Mouse (Mus musculus) hindbrain, embryonic 10.5 days (tissue): Measurements from ENCODE around the gene Clip2. TPM values are rescaled to one million over a fixed set of nuclear protein-coding genes. Genes with fewer than 3 reads are reported as not detected.

Experiments used
- DNase-seq: peaks from one replicate; pipeline ENCODE4 v3.0.0-alpha.2; 2017; ENCODE audit warnings: low spot score
- H3K27ac ChIP-seq: fragments of 300-500 bp; sonication (generic); 2 replicates; pipeline ENCODE4 v1.5.1; 2016; ENCODE audit warnings: mild to moderate bottlenecking, moderate library complexity
- H3K27me3 ChIP-seq: fragments of 300-500 bp; sonication (generic); 2 replicates; pipeline ENCODE4 v1.6.1; 2016; ENCODE audit warnings: mild to moderate bottlenecking; ENCODE audit not compliant: poor library complexity, insufficient read depth, severe bottlenecking
- H3K36me3 ChIP-seq: fragments of 300-500 bp; sonication (generic); 2 replicates; pipeline ENCODE4 v1.6.1; 2016; ENCODE audit warnings: mild to moderate bottlenecking, moderate library complexity
- H3K4me1 ChIP-seq: fragments of 300-500 bp; sonication (generic); replicated peaks from 2 replicates; pipeline ENCODE4 v1.6.1; 2016; ENCODE audit warnings: mild to moderate bottlenecking
- H3K4me3 ChIP-seq: fragments of 300-500 bp; sonication (generic); 2 replicates; pipeline ENCODE4 v1.5.1; 2016; ENCODE audit warnings: mild to moderate bottlenecking, moderate library complexity
- H3K9me3 ChIP-seq: fragments of 300-500 bp; sonication (generic); 2 replicates; pipeline ENCODE4 v1.6.1; 2016; ENCODE audit warnings: mild to moderate bottlenecking, moderate library complexity
- WGBS: fragments of 180-500 bp; shearing (Covaris S2); methylation state at CpG from one replicate; pipeline ENCODE4 v1.1.7; 2016; 5-methylcytosine and 5-hydroxymethylcytosine counted together
- polyA plus RNA-seq: library from polyadenylated mRNA; unstranded; fragments of >200 nt; fragmentation: Nextera tagmentation; extraction: Ambion mirVana; gene quantifications from 2 replicates; pipeline ENCODE4 v1.2.1, GENCODE M21; 2016

Gene Clip2
- polyA plus RNA-seq, 1 experiment from 2014 or later: 8.1 TPM

GRCm38 (mm10) chr5:134576517-134577220 lies 24.4 kb upstream of the Clip2 start:
- no peaks in the 10 kb centered on the region for H3K9me3 ChIP-seq
- no peak overlapping the region for H3K4me3 ChIP-seq
- H3K4me1 ChIP-seq: peaks cover 15% of the 10 kb centered on the region
- WGBS: 79% methylated on average over 14 of the region's 14 CpGs
- DNase-seq: no peak
- H3K27ac ChIP-seq: no peak overlapping the region
- H3K36me3 ChIP-seq: no peaks in the 10 kb centered on the region
- peaks cover 9% of the 10 kb centered on the region; the same call in 1 of the 2 replicates for H3K27me3 ChIP-seq

GRCm38 (mm10) chr5:134575833-134576232 lies 23.6 kb upstream of the Clip2 start:
- Histone ChIP-seq H3K27ac (no peak overlapping the region), H3K27me3 (peaks cover 9% of the 10 kb centered on the region; the same call in 1 of the 2 replicates), H3K4me1 (peaks cover 15% of the 10 kb centered on the region), H3K4me3 (no peak overlapping the region), H3K9me3 (no peaks in the 10 kb centered on the region), H3K36me3 (no peaks in the 10 kb centered on the region)
- no peak for DNase-seq
- WGBS: 97% methylated on average over 5 of the region's 5 CpGs

DNA sequence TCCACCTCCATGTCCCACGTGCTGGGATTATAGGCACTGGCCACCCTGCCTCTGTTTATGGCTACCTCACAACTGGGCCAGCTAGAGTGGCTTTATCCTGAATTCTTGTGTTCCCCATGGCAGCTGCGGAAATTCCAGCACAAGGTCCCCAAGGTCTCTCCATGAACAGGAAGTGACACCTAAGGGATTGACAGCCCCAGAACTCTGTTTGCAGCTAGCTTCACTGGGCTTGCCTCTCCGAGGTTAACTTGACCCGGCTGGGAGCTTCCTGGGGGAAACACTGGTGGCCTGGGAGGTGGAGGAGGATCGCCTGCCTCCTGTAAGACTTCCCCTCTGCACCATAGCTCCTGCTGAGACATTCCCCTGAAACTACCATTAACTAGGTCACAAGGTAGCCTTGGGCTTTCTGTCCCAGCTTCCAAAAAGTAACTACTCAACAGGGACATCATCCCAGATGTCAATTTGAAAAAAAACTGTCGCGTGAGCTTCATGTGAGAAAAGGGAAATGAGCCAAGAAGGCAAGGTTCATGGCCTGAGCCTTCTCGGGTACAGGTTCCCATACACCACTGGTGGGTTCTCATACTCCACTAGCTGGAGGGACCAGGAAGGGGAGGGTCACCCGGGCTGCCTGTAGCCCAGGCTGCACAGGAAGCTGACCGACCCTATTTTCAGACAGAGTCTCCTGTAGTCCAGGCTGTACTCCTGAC lies 20.4 kb upstream of the Clip2 start:
- WGBS: 40% methylated on average over 10 of the region's 10 CpGs
- H3K36me3 ChIP-seq: no peaks in the 10 kb centered on the region
- H3K4me3 ChIP-seq: peak overlapping the region; percentile 51
- H3K4me1 ChIP-seq: peaks cover 29% of the 10 kb centered on the region
- H3K27ac ChIP-seq: peak overlapping the region; percentile 77
- DNase-seq: no peak
- H3K27me3 ChIP-seq: peaks cover 9% of the 10 kb centered on the region; the same call in 1 of the 2 replicates
- H3K9me3 ChIP-seq: no peaks in the 10 kb centered on the region

DNA sequence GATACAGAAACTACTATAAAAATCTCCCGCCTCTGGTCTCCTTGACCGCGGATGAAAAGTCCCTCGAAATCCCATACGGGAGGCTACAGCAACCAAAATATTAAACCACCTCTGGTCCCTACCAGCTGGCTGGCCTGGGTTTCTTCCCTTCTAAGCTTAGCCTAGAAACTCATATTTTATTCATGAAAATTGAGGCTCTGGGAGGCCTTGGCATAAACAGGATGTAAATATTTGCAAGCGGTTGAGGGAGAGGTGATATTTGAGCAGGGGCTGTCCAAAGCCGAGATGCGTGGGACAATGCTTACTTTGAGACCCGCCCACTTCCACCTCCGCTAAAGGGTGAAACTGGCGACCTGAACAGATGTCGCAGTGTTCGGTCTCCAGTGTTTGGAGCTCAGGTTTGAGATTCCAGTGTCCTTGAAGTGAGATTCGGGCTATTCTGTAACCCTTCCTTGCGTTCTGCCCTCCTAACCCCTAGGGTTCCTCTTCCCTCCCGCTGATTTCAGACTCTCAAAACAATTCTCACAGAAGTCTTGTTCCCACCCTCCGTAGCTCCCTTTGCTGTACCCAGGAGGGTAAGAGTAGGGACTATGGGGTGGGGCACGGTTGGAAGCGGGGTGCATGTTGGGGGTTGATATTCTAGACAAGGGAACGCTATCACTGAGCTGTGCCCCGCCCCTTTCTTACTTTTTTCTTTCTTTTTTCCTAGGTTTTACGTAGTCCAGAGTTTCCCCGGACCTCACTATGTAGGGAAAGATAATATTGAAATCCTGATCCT lies 19.7 kb upstream of the Clip2 start:
- peak overlapping the region; percentile 51 for H3K4me3 ChIP-seq
- 3% methylated on average over 23 of the region's 23 CpGs for WGBS
- H3K27ac ChIP-seq: peak overlapping the region; percentile 77
- DNase-seq: peak; percentile 74
- no peaks in the 10 kb centered on the region for H3K9me3 ChIP-seq
- no peaks in the 10 kb centered on the region for H3K36me3 ChIP-seq
- H3K4me1 ChIP-seq: peaks cover 29% of the 10 kb centered on the region
- H3K27me3 ChIP-seq: peaks cover 9% of the 10 kb centered on the region; the same call in 1 of the 2 replicates

DNA sequence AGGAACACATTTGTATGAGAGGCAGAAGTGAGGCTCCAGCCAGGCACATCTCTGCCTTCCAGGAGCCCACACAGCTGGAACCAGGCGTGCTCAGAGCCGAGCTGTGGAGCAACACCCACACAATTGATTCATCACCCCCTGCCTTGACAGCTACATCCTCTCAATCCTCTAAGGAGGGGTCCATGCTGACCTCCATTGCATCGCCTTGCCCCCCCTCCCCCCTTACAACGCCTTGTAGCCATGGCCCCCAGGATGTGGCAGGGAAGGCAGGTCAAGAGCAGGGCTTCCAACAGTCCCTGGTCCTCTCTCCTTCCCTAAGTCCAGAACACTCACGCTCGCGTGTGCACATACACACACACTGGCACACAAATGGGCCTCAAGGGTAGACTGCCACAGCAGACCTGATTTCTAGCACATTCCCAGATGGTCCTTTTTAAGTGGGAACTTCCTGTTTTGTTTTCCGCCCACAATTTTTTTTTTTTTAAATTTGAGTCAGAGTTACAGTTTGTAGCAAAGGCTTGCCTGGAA lies 16.8 kb upstream of the Clip2 start:
- Histone ChIP-seq H3K27me3 (peaks cover 9% of the 10 kb centered on the region; the same call in 1 of the 2 replicates), H3K4me3 (no peak overlapping the region), H3K9me3 (no peaks in the 10 kb centered on the region), H3K27ac (peak overlapping the region; percentile 71), H3K4me1 (peaks cover 29% of the 10 kb centered on the region), H3K36me3 (no peaks in the 10 kb centered on the region)
- DNase-seq: no peak
- WGBS: 56% methylated on average over 8 of the region's 8 CpGs

DNA sequence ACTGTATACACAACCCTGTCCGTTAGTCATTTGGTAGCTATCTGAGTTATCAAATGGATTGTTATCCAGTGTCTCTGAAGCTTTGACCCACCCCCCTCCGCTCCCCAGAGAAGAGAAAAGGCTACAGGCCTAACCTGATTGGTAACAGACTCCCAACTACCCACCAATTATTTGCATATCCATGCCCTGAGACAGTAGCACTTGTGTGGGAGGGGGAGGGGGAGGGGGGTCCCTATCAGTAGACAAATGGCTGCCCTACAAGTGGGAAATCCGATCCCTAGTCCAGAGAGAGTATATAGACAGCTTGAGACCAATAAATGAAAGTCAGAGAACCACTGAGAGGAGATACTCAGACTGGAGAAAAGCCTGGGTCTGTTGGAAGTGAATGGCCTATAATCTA lies 15.8 kb upstream of the Clip2 start:
- no peak for DNase-seq
- no peak overlapping the region for H3K4me3 ChIP-seq
- H3K4me1 ChIP-seq: peaks cover 28% of the 10 kb centered on the region
- H3K9me3 ChIP-seq: no peaks in the 10 kb centered on the region
- H3K27me3 ChIP-seq: peaks cover 6% of the 10 kb centered on the region; the same call in 1 of the 2 replicates
- H3K27ac ChIP-seq: peak overlapping the region; percentile 71
- no peaks in the 10 kb centered on the region for H3K36me3 ChIP-seq
- 70% methylated on average over 3 of the region's 3 CpGs for WGBS

- 90% methylated on average over 4 of the region's 4 CpGs for WGBS
- Histone ChIP-seq H3K36me3 (no peaks in the 10 kb centered on the region), H3K4me3 (no peak overlapping the region), H3K9me3 (no peaks in the 10 kb centered on the region), H3K27me3 (peaks cover under 1% of the 10 kb centered on the region; the same call in 1 of the 2 replicates), H3K4me1 (peaks cover 23% of the 10 kb centered on the region), H3K27ac (no peak overlapping the region)
- DNase-seq: no peak
Observed at GRCm38 (mm10) chr5:134567445-134567844, 15.2 kb upstream of the Clip2 start.

GRCm38 (mm10) chr5:134565696-134566095 lies 13.5 kb upstream of the Clip2 start:
- Histone ChIP-seq H3K4me3 (no peak overlapping the region), H3K27me3 (no peaks in the 10 kb centered on the region), H3K4me1 (peaks cover 17% of the 10 kb centered on the region), H3K9me3 (no peaks in the 10 kb centered on the region), H3K36me3 (no peaks in the 10 kb centered on the region), H3K27ac (no peak overlapping the region)
- WGBS: 91% methylated on average over 6 of the region's 6 CpGs
- no peak for DNase-seq

DNA sequence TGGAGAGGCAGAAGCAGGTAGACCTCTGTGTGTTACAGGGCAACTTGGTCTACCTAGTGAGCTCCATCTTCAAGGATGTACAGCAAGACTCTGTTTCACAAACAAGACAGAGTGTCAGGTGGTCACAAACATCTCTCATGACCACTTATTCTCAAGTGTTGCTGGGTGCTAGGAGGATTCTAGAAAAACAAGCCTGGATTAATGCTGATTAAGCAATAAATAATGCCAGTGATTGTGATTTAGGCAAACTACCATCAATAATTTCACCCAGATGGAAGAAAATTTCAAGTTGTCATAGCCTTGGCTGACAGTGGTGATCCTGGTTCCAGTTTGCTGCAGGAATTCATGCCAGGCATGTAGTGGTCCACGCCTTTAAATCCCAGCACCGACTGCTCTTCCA lies 12.0 kb upstream of the Clip2 start:
- H3K9me3 ChIP-seq: no peaks in the 10 kb centered on the region
- WGBS: 91% methylated on average over 2 of the region's 2 CpGs
- H3K27ac ChIP-seq: no peak overlapping the region
- H3K4me3 ChIP-seq: no peak overlapping the region
- no peaks in the 10 kb centered on the region for H3K36me3 ChIP-seq
- no peaks in the 10 kb centered on the region for H3K27me3 ChIP-seq
- H3K4me1 ChIP-seq: peaks cover 17% of the 10 kb centered on the region
- no peak for DNase-seq

- no peak for DNase-seq
- Histone ChIP-seq H3K27ac (no peak overlapping the region), H3K9me3 (0 out of 2 replicates have a peak, but pooled peaks cover 2% of the 10 kb centered on the region), H3K36me3 (no peaks in the 10 kb centered on the region), H3K4me1 (peaks cover 12% of the 10 kb centered on the region), H3K27me3 (no peaks in the 10 kb centered on the region), H3K4me3 (no peak overlapping the region)
- WGBS: 82% methylated on average over 16 of the region's 16 CpGs
Observed at GRCm38 (mm10) chr5:134560450-134561171, 8.4 kb upstream of the Clip2 start.

- Histone ChIP-seq H3K27me3 (no peaks in the 10 kb centered on the region), H3K4me3 (no peak within 1 kb of the TSS), H3K36me3 (no peaks in the 10 kb centered on the region), H3K9me3 (0 out of 2 replicates have a peak, but pooled peaks cover 2% of the 10 kb centered on the region), H3K27ac (no peak within 1 kb of the TSS), H3K4me1 (peaks cover 17% of the 10 kb centered on the region)
- 96% methylated on average over 7 of the region's 7 CpGs for WGBS
- DNase-seq: no peak
Observed at GRCm38 (mm10) chr5:134560071-134560449, 7.8 kb upstream of the Clip2 start, which contains the start of gene Syna. Gene Syna (minus strand): TSS chr5:134560171.
